Mouse (Mus musculus) testis, adult 2 months (tissue): ENCODE measurements at regions not wholly inside any gene's neighbourhood (a gene's known extent, or its start where the extent isn't known, plus 50 kb on each side); places are given as distances from the start of the nearest gene placed in this dataset.
A peak's percentile ranks its signal among the peaks of the same experiment; 100 is the strongest.

ENCODE experiments used
- H3K27ac ChIP-seq: fragments of 200-500 bp; 2 replicates; pipeline ENCODE4 v1.5.1; 2012; ENCODE audit warnings: low read depth, low read length; ENCODE audit not compliant: control insufficient read depth, insufficient read depth
- H3K27me3 ChIP-seq: fragments of 200-500 bp; 2 replicates; pipeline ENCODE4 v1.6.1; 2012; ENCODE audit warnings: mild to moderate bottlenecking, low read length, moderate library complexity; ENCODE audit not compliant: control insufficient read depth, insufficient read depth
- H3K36me3 ChIP-seq: fragments of 200-500 bp; 2 replicates; pipeline ENCODE4 v1.6.1; 2012; ENCODE audit warnings: mild to moderate bottlenecking, low read length; ENCODE audit not compliant: control insufficient read depth, insufficient read depth
- H3K4me1 ChIP-seq: fragments of 200-500 bp; 2 replicates; pipeline ENCODE4 v1.6.1; 2012; ENCODE audit warnings: low read length; ENCODE audit not compliant: control insufficient read depth, insufficient read depth
- H3K4me3 ChIP-seq: fragments of 200-500 bp; 2 replicates; pipeline ENCODE4 v1.5.1; 2012; ENCODE audit warnings: low read depth, mild to moderate bottlenecking, low read length, moderate library complexity, mixed read lengths; ENCODE audit not compliant: control insufficient read depth
- CTCF ChIP-seq: fragments of 200-500 bp; IDR thresholded peaks from 2 replicates; pipeline ENCODE4 v1.5.1; 2012; ENCODE audit warnings: low read depth, mild to moderate bottlenecking, inconsistent platforms, low read length, moderate library complexity; ENCODE audit not compliant: control insufficient read depth, insufficient read depth, insufficient replicate concordance
- POLR2A ChIP-seq: fragments of 200-500 bp; IDR thresholded peaks from 2 replicates; pipeline ENCODE4 v1.6.1; 2012; ENCODE audit warnings: low read depth, mild to moderate bottlenecking, inconsistent platforms, low read length, moderate library complexity; ENCODE audit not compliant: control insufficient read depth

DNA sequence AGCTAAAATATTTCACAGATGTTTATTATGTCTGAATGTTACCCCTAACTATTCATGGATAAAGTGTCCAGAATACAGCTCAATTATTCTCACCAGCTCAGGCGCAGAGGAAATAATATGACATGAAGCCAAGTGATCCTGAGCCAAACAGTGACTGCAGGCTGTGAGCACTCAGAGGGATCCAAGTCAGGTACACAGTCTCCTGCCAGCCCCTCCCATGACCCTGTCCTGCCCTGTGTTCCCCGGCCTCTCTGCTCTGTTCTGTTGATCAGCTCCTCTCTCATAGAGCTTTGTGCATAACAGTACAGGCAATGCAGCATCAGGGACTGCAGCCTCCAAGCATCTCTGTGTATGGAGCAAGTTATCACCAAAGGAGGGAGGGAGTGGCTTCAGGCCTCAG lies 190.7 kb downstream of the Tgfb2 start:
- TF ChIP-seq CTCF = no peak
- TF ChIP-seq POLR2A = no peak
- H3K4me3 ChIP-seq = no peak overlapping the region

DNA sequence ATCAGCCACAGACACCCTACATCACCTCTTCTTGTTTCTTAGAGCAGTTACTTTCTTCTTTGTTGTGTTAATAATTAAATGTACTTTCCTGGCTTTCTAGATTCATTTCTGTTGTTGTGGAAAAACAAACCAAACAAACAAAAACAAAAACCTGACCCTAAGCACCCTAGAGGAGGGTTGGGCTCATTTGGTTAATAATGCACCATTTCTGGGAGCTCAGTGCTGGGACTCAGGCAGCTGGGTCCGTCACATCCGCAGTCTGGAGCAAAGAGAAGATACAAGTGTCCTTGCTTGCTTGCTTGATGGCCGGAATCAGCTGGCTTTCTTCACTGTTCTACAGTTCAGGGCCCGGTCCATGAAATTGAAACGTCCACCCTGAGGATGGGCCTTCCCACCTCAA lies 191.9 kb downstream of the Tgfb2 start:
- Histone ChIP-seq H3K27ac (no peak overlapping the region), H3K4me1 (no peaks in the 10 kb centered on the region; the same call in 1 of the 2 replicates)
- TF ChIP-seq CTCF = no peak
- no peak for TF ChIP-seq POLR2A

More for the DNA sequence above, 190.7 kb downstream of the Tgfb2 start:
- Histone ChIP-seq H3K36me3 (no peaks in the 10 kb centered on the region), H3K27me3 (no peaks in the 10 kb centered on the region), H3K27ac (0 out of 2 replicates have a peak overlapping the region, but pooled peaks have one; percentile 8), H3K4me1 (no peaks in the 10 kb centered on the region; the same call in 1 of the 2 replicates)

DNA sequence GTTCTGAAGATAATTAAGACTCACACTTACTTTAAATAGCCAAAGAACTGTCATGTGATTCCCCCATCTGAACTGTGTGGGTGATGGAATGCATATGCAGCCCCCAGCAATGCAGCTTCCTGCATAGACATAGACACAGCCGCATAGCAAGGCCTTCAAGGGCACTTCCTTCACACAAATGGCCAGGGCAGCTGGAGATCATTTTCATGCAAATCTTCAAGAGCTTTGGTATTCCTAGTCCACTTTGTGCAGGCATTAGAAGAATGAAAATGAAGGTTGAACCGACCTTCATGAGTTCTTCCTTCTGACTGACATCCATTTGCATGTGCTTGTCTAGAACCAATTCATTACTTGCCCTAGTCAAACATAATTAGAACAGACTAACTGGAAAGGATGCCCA lies 195.3 kb downstream of the Tgfb2 start:
- H3K36me3 ChIP-seq = no peaks in the 10 kb centered on the region
- TF ChIP-seq POLR2A (no peak), CTCF (no peak)
- H3K4me3 ChIP-seq = no peak overlapping the region
- H3K27ac ChIP-seq = no peak overlapping the region
- no peaks in the 10 kb centered on the region; the same call in 1 of the 2 replicates for H3K4me1 ChIP-seq
- H3K27me3 ChIP-seq = no peaks in the 10 kb centered on the region

More for the DNA sequence above, 191.9 kb downstream of the Tgfb2 start:
- Histone ChIP-seq H3K27me3 (no peaks in the 10 kb centered on the region), H3K4me3 (no peak overlapping the region), H3K36me3 (no peaks in the 10 kb centered on the region)

DNA sequence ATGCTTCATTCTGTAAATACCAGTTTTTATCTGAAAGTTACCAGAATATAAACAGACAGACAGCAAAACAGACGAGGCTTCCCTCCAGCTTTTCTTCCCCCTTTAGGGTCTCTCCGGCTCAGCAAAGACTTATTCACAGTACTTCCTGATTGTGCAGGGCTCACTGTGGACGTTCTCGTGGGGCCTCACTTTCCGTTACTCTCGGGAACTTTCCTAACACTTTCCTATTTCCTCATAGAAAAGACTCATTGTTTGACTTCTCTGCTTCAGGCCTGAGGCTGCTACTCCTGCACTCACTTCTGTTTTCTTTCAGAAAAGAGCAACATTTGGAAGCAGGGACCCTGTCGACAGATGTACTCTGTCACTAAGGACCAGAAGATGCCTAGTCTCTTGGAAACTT lies 197.4 kb downstream of the Tgfb2 start:
- no peak overlapping the region for H3K4me3 ChIP-seq
- no peaks in the 10 kb centered on the region for H3K36me3 ChIP-seq
- H3K4me1 ChIP-seq = no peaks in the 10 kb centered on the region
- TF ChIP-seq CTCF (no peak), POLR2A (no peak)
- no peaks in the 10 kb centered on the region for H3K27me3 ChIP-seq
- H3K27ac ChIP-seq = no peak overlapping the region

DNA sequence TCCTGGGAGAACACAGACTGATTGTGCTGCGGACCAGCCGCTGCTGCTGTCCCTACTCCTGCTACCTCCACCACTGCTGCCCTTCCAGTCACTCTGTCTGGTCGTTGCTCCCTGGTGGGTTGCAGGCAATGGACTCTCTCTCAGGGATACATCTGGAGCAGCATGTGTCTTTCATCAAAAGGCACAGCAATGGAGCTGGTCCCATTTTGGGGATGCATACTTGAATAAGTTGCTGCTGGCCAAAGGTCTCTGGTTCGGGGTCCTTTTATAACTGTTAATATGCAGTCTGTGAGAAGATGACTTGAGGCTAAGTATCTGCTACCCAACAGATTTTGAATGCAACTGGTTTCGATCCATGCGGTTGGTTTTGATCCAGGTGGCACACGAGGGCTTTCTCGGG lies 197.8 kb downstream of the Tgfb2 start:
- H3K27ac ChIP-seq = no peak overlapping the region
- TF ChIP-seq CTCF = no peak
- TF ChIP-seq POLR2A = no peak
- H3K4me3 ChIP-seq = no peak overlapping the region
- H3K36me3 ChIP-seq = no peaks in the 10 kb centered on the region
- no peaks in the 10 kb centered on the region for H3K4me1 ChIP-seq
- H3K27me3 ChIP-seq = no peaks in the 10 kb centered on the region

DNA sequence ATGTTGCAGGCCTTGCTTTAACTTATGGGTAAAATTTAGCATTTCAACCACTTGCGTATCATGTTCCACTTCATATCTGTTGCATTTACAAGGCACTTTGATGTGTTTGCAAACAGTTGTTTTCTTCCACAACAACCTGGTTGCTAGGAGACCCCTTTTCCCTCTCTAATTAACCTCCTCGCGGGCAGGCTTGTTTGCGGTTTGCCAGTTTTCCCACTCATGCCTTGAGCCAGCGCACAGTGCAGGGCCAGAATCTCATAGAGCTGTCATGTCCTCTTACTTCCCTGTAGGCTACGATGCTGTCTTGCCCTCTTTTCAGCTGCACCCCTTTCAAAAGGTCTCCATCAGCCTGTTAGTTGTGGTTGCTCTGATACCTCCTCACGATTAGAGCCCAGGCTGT lies 199.3 kb downstream of the Tgfb2 start:
- Histone ChIP-seq H3K4me3 (no peak overlapping the region), H3K27me3 (no peaks in the 10 kb centered on the region), H3K27ac (no peak overlapping the region), H3K4me1 (no peaks in the 10 kb centered on the region), H3K36me3 (no peaks in the 10 kb centered on the region)
- TF ChIP-seq POLR2A (no peak), CTCF (no peak)

DNA sequence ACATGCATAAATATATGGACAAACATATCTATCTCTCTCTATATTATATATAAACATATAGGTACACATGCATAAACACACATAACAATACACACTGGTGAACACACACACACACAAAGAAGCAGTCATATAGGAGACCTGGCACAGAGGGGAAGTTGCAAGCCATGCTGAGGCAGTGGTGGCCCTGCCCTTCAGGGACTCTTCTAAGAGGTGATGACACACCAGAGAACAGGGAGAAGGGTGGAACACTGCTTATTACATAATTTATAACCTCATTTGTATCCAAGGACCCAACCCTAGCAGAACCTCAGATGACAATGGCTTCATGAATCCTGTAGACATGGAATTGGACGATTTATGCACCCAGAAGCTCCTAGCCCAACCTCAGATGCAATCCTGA lies 199.9 kb downstream of the Tgfb2 start:
- Histone ChIP-seq H3K4me3 (no peak overlapping the region), H3K4me1 (no peaks in the 10 kb centered on the region), H3K36me3 (no peaks in the 10 kb centered on the region), H3K27me3 (no peaks in the 10 kb centered on the region), H3K27ac (no peak overlapping the region)
- TF ChIP-seq POLR2A (no peak), CTCF (no peak)
